Mouse (Mus musculus) liver, embryonic 14.5 days (tissue): ENCODE measurements around the gene Cma2.

ENCODE experiments used
- CTCF ChIP-seq: IDR thresholded peaks from 2 replicates; pipeline ENCODE4 v1.5.1; 2016; ENCODE audit warnings: antibody characterized with exemption, low read depth, control low read depth
- EP300 ChIP-seq: IDR thresholded peaks from 2 replicates; pipeline ENCODE4 v1.6.1; 2016; ENCODE audit warnings: antibody characterized with exemption, low read depth

GRCm38 (mm10) chr14:55944575-55944974, 6.2 kb upstream of the Cma2 start, which contains the start of gene Cma1:
- TF ChIP-seq CTCF (no peak), EP300 (no peak)
